Mouse (Mus musculus) layer of hippocampus, adult 2 months (tissue): ENCODE data around the gene Cd4. TPM values are rescaled to one million over a fixed set of nuclear protein-coding genes. Genes with fewer than 3 reads are reported as not detected.

Source experiments
- DNase-seq, 2 experiments: peaks; one replicate each; pipeline ENCODE4 v3.0.0; 2022; ENCODE audit warnings: low spot score in 2 of 2
- H3K27ac ChIP-seq: fragments of 200-600 bp; 2 replicates; pipeline ENCODE4 v1.8.1; 2022
- H3K4me3 ChIP-seq: fragments of 200-600 bp; 2 replicates; pipeline ENCODE4 v1.8.1; 2022; ENCODE audit warnings: mild to moderate bottlenecking
- CTCF ChIP-seq: fragments of 200-600 bp; conservative IDR thresholded peaks from 2 replicates; pipeline ENCODE4 v1.8.1; 2022; ENCODE audit warnings: antibody characterized with exemption, mild to moderate bottlenecking, moderate library complexity
- long read RNA-seq, 2 experiments: library from polyadenylated mRNA; stranded (forward); transcript quantifications; one replicate each; pipeline ENCODE4 v2.0.0; 2021; ENCODE audit warnings: borderline mapping rate in 2 of 2
- total RNA-seq, 2 experiments: library from RNA; stranded (reverse); gene quantifications; 2 replicates each; pipeline ENCODE4 v1.2.3; 2021

Gene Cd4
- under 1 TPM; 0.18 to 0.47 TPM for total RNA-seq
- long read RNA-seq, experiment 1: 0 reads
- long read RNA-seq, experiment 2: 0 reads

DNA sequence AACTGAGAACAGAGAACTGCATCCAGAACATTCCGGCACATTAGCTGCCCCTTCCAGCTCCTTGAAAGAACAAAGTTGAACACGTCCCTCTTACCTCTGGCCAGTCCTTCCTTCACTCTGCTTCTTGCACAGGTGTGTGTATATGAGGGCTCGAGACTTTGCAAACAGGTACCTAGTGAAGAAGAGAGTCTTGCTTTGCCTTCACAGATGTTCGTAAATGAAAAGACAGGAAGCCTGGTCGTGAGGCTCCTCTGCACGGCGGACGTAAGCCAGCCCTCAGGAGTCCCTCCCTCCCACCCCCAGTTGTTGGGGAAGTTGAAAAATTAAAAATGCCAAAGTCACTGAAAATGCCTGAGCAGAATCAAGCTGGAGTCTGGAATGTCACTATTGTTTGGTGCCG lies at the start of gene Cd4:
Gene Cd4, minus strand, starts transcription at position 236 of the 400 bp plus-strand sequence.
- no peak for TF ChIP-seq CTCF
- Histone ChIP-seq H3K4me3 (no peak within 1 kb of the TSS), H3K27ac (no peak within 1 kb of the TSS)
- no peak for DNase-seq

GRCm38 (mm10) chr6:124937493-124937892 lies 49.5 kb upstream of the Cd4 start:
- no peak for TF ChIP-seq CTCF
- H3K4me3 ChIP-seq: no peak overlapping the region
- peak overlapping the region; percentile 39 for H3K27ac ChIP-seq
- no peak for DNase-seq

GRCm38 (mm10) chr6:124936681-124937080 lies 48.7 kb upstream of the Cd4 start:
- peak overlapping the region; percentile 39; the same call in 1 of the 2 replicates for H3K27ac ChIP-seq
- no peak for DNase-seq
- no peak overlapping the region for H3K4me3 ChIP-seq
- no peak for TF ChIP-seq CTCF

DNA sequence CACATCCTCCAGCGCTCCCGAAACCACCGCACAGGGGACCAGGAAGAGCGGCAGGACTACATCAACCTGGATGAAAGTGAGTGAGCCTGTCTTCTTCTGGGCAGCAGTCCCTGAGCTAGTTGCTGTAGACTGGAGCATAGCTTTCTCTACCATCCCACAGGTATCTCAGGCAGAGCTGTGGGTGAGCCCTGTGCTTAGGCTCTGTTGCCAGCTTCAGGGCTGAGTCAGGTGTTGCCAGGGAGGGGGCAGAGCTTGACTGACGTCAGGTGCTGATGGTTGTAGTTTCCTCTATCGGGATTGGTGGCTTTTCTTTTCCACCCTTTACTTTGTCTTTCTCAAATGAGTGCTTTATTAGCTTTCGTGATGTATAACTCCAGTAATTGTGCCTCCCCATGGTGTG lies 46.6 kb upstream of the Cd4 start:
- Histone ChIP-seq H3K4me3 (no peak overlapping the region), H3K27ac (no peak overlapping the region)
- DNase-seq: no peak
- TF ChIP-seq CTCF: no peak

- H3K4me3 ChIP-seq: no peak overlapping the region; the same call in 1 of the 2 replicates
- DNase-seq: no peak
- H3K27ac ChIP-seq: no peak overlapping the region
- peak; percentile 27 for TF ChIP-seq CTCF
Observed at GRCm38 (mm10) chr6:124933127-124933526, 45.1 kb upstream of the Cd4 start.

DNA sequence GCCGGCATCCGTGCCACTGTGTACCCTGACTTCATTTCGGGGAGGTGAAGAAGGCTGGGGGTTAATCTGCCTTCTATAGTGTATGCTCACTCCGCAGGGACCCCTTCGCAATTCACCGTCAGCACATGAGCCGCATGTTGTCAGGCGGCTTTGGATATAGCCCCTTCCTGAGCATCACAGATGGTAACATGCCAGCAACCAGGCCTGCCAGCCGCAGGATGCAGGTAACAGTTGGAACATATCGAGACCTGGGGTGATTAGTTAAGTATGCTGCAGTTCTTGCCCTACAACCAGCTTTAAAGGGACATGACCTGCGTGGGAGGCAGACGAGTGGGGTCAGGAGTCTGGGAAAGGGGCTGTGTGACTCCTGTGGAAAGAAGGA lies 44.3 kb upstream of the Cd4 start:
- no peak for DNase-seq
- no peak for TF ChIP-seq CTCF
- peak overlapping the region; percentile 99 for H3K27ac ChIP-seq
- H3K4me3 ChIP-seq: peak overlapping the region; percentile 98

GRCm38 (mm10) chr6:124931525-124932313 lies 43.7 kb upstream of the Cd4 start:
- DNase-seq: peak; percentile 32 to 49
- TF ChIP-seq CTCF: peak; percentile 61
- Histone ChIP-seq H3K27ac (peak overlapping the region; percentile 99), H3K4me3 (peak overlapping the region; percentile 98)

DNA sequence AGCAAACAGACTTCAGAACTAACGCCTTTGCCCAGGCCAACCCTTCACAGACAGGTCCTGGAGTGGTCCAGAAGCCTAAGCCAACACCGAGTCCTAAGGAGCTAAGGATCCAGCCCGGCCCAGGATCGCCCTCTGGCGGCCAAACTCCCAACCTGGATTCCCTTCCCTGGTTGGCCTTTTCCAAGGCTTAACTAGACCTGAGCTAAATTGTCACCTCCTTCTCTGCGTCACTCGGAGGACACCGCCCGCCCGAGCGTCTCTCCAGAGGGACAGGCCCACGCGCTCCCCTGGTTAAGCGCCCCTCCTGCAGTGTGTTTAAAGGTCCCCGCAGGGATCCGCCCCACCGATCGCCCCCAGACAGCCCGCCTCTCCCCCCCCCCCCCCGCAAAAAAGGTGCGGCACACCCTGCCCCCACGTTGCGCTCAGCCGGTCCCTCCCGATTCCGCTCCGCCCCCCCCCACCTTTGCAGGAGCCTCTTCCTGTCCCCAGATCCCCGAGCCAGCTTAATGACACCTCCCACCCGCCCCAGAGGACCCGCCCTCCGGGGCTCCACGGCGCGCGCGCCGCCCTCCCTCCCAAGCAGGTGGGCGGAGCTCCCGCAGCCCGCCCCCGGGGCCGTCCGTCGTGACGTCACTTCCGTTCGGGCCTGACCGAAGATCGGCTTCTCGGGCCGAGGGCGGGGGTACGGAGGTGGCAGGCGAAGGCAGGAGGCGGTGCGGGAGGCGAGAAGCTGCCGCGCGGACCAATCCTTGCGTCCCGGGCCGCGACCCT lies 42.9 kb upstream of the Cd4 start, which contains the start of gene Mlf2:
Gene Mlf2, plus strand, starts transcription at position 633 of the 771 bp plus-strand sequence.
- Histone ChIP-seq H3K4me3 (peak within 1 kb of the TSS; percentile 98), H3K27ac (peak within 1 kb of the TSS; percentile 99)
- peak; percentile 91 for TF ChIP-seq CTCF
- DNase-seq: peak; percentile 97 to 99

DNA sequence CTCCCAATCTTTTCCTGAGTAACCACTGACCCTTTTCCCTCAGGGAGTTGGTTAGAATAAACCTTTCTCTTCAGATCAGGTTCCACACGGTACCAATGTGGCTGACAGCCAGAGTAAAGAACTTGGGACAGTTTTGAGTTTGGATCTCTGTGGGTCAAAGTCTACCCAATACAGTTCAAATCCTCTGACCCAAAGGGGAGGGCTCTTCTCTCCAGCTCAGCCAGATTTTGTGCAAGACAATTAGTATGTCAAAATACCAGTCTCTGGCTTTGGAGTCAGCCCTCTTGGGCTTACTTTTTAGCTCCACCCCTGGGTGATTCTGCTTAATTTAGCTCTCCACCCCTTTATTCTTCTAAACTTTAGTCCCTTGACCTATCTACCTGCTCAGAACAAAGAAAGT lies 42.2 kb upstream of the Cd4 start:
- no peak for TF ChIP-seq CTCF

DNA sequence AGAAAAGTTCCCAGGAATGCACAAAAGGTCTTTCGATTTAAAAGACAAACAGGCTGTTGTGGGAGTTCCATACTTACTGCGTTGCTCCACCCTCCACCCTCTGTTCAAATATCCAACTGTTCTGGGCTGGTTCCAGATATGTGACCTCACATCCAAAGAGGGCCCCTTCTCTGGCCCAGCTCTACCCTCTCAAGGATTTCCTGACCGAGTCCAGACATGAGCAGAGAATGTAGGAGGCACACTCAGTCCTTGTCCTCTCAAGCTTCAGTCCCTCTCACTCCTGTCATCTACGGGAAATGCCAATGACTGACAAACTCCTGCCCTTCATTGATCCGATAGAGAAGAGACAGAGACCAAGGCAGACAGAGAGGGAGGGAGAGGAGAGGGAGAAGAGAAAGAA lies 37.9 kb upstream of the Cd4 start:
- TF ChIP-seq CTCF: no peak

More for the DNA sequence above, 42.2 kb upstream of the Cd4 start:
- peak overlapping the region; percentile 98 for H3K4me3 ChIP-seq
- H3K27ac ChIP-seq: peak overlapping the region; percentile 99
- no peak for DNase-seq

DNA sequence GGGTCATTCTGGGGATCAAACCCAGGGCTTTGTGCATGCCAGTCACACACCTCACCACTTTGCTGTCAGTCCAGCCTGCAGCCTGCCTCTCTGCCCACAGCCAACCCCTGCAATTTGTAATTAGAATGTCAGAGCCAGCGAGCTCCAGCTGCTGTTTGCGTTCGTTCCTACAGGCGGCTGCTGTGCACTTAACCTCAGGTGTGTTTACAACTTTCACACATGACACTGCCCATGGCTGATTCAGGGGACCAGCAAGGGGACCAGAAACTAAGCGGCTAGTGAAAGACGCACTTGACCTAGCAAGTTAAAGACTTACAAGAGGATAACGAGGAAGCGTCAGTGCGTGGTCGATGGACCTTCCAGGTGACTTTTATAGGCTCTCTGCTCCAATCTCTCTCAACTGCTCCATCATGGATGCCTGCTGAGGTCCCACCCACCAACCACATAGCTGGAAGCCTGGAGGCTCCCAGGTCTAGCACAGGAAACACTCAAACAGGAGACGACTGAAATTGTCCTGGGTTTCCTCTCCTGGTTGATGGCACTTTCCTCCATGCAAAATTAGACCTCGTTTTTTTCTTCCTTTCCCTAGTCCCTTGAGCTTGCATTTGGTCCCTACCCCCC lies 37.3 kb upstream of the Cd4 start:
- H3K27ac ChIP-seq: no peak overlapping the region
- H3K4me3 ChIP-seq: no peak overlapping the region
- DNase-seq: no peak
- TF ChIP-seq CTCF: no peak

More for the DNA sequence above, 37.9 kb upstream of the Cd4 start:
- no peak for DNase-seq
- Histone ChIP-seq H3K4me3 (no peak overlapping the region), H3K27ac (no peak overlapping the region)

DNA sequence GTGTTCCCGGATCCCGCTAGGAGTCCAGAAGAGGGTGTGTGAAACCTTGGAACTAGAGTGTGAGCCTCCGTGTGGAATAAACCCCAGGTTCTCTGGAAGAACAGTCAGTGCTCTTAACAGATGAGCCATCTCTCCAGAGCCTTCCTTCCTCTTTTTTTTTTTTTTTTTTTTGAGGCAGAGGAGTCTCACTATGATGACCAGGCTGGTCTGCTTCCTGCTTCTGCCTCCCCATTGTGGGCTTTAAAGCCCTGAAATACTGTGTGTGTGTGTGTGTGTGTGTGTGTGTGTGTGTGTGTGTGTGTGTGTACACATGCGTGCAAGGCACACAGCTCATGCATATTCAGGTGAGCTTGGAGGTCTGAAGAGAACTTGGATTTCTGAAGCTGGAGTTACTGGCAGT lies 33.5 kb upstream of the Cd4 start:
- TF ChIP-seq CTCF: no peak
- no peak for DNase-seq
- peak overlapping the region; percentile 99 for H3K27ac ChIP-seq
- H3K4me3 ChIP-seq: no peak overlapping the region

DNA sequence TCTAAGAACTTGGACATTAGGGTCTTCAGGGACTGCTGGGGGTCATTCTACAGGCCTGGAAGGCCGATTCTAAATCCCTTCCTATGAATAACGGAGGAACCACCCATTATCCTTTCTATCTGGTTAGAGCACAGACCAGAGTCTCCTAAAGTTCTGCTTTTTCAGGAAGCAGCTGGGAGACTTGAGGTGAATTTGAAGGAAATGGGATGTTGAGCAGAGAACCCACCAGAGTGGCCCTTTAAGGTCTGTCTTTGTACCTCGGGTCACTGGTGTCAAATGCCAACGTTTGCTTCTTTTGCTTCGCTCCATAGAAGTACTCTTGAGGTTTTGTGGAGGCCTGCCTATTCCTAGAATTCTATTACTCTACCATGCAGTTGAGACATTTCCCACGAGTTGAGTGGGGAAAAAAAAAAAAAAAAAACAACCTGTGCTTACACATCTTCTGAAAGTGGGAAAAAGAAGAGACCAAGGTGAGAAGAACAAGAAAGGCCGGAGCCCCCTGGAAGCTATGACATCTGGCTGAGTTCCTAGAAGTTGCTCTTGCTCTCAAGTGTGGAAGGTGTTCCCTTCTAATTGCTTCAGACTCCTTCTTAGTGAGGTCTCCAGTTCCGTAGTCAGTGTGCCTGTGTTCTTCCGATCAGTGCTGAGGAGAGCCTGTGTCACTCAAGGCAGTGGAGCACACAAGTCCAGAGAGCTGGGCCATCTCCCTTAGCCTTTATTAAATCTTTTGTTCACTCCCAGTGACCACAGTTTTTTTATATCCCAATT lies 32.5 kb upstream of the Cd4 start:
- H3K27ac ChIP-seq: peak overlapping the region; percentile 99
- no peak for TF ChIP-seq CTCF
- no peak for DNase-seq
- H3K4me3 ChIP-seq: peak overlapping the region; percentile 51
